ENCODE assay signal across 9 mouse cellular contexts in genomic region chr16:44767967-44768366, GRCm38 (mm10). TPM values are rescaled to one million over a fixed set of nuclear protein-coding genes. Genes with fewer than 3 reads are reported as not detected.
A peak's percentile ranks its signal among the peaks of the same experiment; 100 is the strongest.
DNase-seq lines count a peak whose midpoint lies in the region; ATAC-seq and TF ChIP-seq lines count a peak whose summit lies in the region.
"Had no signal": no experiment of that assay in that cellular context is flagged by ENCODE, and none has a peak within 500 bp of the region (broad histone marks: within the 10 kb centered on the region; RNA-seq: fewer than 3 reads in every experiment).

No protein-coding gene starts in this region.

- no peaks in the 10 kb centered on the region for H3K27me3 ChIP-seq in heart, postnatal 0 days (ENCODE audit: control insufficient read depth, insufficient read depth, low read length)

- no peak overlapping the region for H3K4me2 ChIP-seq in heart, postnatal 0 days (ENCODE audit: low read depth, low read length)

- H3K27ac ChIP-seq in heart, postnatal 0 days (ENCODE audit: low read depth): no peak overlapping the region

- H3K9ac ChIP-seq in heart, postnatal 0 days (replicated peaks; ENCODE audit: low read depth, low read length): no peak overlapping the region

- TF ChIP-seq CTCF in heart, postnatal 0 days (IDR thresholded peaks at IDR 0.05; ENCODE audit: low read depth): peak; percentile 87

- 43% methylated on average over 2 of the region's 2 CpGs for WGBS in heart, postnatal 0 days

- no peak for TF ChIP-seq EP300 in heart, postnatal 0 days (IDR thresholded peaks at IDR 0.05; ENCODE audit: low read depth)

- no peaks in the 10 kb centered on the region for H3K36me3 ChIP-seq in heart, postnatal 0 days (replicated peaks; ENCODE audit: control insufficient read depth, insufficient read depth, low read length)

- no peaks in the 10 kb centered on the region for H3K4me1 ChIP-seq in heart, postnatal 0 days (ENCODE audit: control insufficient read depth, insufficient read depth)

- no peak overlapping the region for H3K4me3 ChIP-seq in heart, postnatal 0 days (ENCODE audit: low read depth, low read length)

- no peak for ATAC-seq in heart, postnatal 0 days (ENCODE audit: insufficient read depth, low read depth)
- peak; percentile 55 for ATAC-seq in inflammation-experienced regulatory T-cells, adult 6 months

- peak; percentile 62 for DNase-seq in heart, postnatal 0 days (ENCODE audit: low spot score)
- no peak for DNase-seq in heart, postnatal 4 days
- DNase-seq in 3134 (ENCODE audit: extremely low read depth, insufficient read length, low spot score) (peak; percentile 12), MN1 (ENCODE audit: low spot score) (no peak)
- peak; percentile 32 for DNase-seq in T-cell, adult 2 months (ENCODE audit: low spot score)
- DNase-seq in adrenal gland, adult 18-20 months (ENCODE audit: low spot score in 2 of 2): no peak
- no peak for DNase-seq in layer of hippocampus, postnatal 25 days (ENCODE audit: extremely low spot score in 1 of 2, low spot score in 1 of 2)

- H3K9me3 ChIP-seq in heart, postnatal 0 days (replicated peaks; ENCODE audit: control insufficient read depth, low read length): no peaks in the 10 kb centered on the region

RNA-seq across cellular contexts. Expression of gene Cd200r1, which starts 2.4 kb away (rescaled TPM):
- total RNA-seq in heart, postnatal 0 days (2014; rRNA removed; ENCODE audit: low replicate concordance): 1.6 and 3.9 TPM in 2 replicates
- 0.98 and 1.1 TPM in 2 replicates for polyA plus RNA-seq in heart, postnatal 0 days (2015; fragmentation: Nextera tagmentation; extraction: Ambion mirVana)
- total RNA-seq in heart, postnatal 4 days (2021): under 1 TPM; 0.36 to 0.50 TPM
- 10 to 100 TPM; 48.8 to 73.3 (median 51.9) TPM for polyA plus RNA-seq in inflammation-experienced regulatory T-cells, adult 6 months (2017; shearing (Covaris generic))
- under 1 TPM; 0.46 to 0.51 TPM for total RNA-seq in adrenal gland, adult 18-20 months (2021)
- total RNA-seq in layer of hippocampus, postnatal 25 days (2021): under 1 TPM in 1 of 2 experiments, not detected in 1; 0.40 TPM

RNA-seq across cellular contexts. Expression of gene Gtpbp8, which starts 21.8 kb away (rescaled TPM):
- 9.0 and 17.1 TPM in 2 replicates for total RNA-seq in heart, postnatal 0 days (2014; rRNA removed; ENCODE audit: low replicate concordance)
- polyA plus RNA-seq in heart, postnatal 0 days (2015; fragmentation: Nextera tagmentation; extraction: Ambion mirVana): 21.9 and 24.6 TPM in 2 replicates
- 10 to 100 TPM; 12.4 to 16.9 TPM for total RNA-seq in heart, postnatal 4 days (2021)
- polyA plus RNA-seq in inflammation-experienced regulatory T-cells, adult 6 months (2017; shearing (Covaris generic)): 10 to 100 TPM; 25.0 to 48.9 (median 38.8) TPM
- 10 to 100 TPM; 12.1 to 16.1 TPM for total RNA-seq in adrenal gland, adult 18-20 months (2021)
- total RNA-seq in layer of hippocampus, postnatal 25 days (2021): 10 to 100 TPM; 23.8 to 29.9 TPM

RNA-seq across cellular contexts. Expression of gene Cd200r4, which starts 43.6 kb away (rescaled TPM):
- total RNA-seq in heart, postnatal 0 days (2014; rRNA removed; ENCODE audit: low replicate concordance): not detected in 2 replicates
- polyA plus RNA-seq in heart, postnatal 0 days (2015; fragmentation: Nextera tagmentation; extraction: Ambion mirVana): 0.14 TPM in 1 of 2 replicates, not detected in the other
- total RNA-seq in heart, postnatal 4 days (2021): not detected
- polyA plus RNA-seq in inflammation-experienced regulatory T-cells, adult 6 months (2017; shearing (Covaris generic)): 10 to 100 TPM in 1 of 3 experiments, 1 to 10 TPM in 2; 4.9 to 16.5 (median 6.0) TPM
- total RNA-seq in adrenal gland, adult 18-20 months (2021): under 1 TPM in 1 of 2 experiments, not detected in 1; 0.29 TPM
- not detected for total RNA-seq in layer of hippocampus, postnatal 25 days (2021)
- total RNA-seq: layer of hippocampus, postnatal 14 days had no signal

RNA-seq across cellular contexts. Expression of gene Nepro, which starts 43.9 kb away (rescaled TPM):
- 3.1 and 11.6 TPM in 2 replicates for total RNA-seq in heart, postnatal 0 days (2014; rRNA removed; ENCODE audit: low replicate concordance)
- 2.0 and 2.3 TPM in 2 replicates for polyA plus RNA-seq in heart, postnatal 0 days (2015; fragmentation: Nextera tagmentation; extraction: Ambion mirVana)
- 1 to 10 TPM; 6.9 to 7.0 TPM for total RNA-seq in heart, postnatal 4 days (2021)
- 1 to 10 TPM; 5.5 to 8.2 (median 7.4) TPM for polyA plus RNA-seq in inflammation-experienced regulatory T-cells, adult 6 months (2017; shearing (Covaris generic))
- total RNA-seq in adrenal gland, adult 18-20 months (2021): 10 to 100 TPM; 12.6 to 14.8 TPM
- total RNA-seq in layer of hippocampus, postnatal 25 days (2021): 1 to 10 TPM; 4.1 to 4.9 TPM

Comparison
In these comparisons a context has a peak if more than half of its experiments do, and no peak if none do; other contexts are left out.
1. DNase-seq: peak in heart, postnatal 0 days (single experiment), 3134 (single experiment) and T-cell, adult 2 months (single experiment); none in heart, postnatal 4 days (single experiment), adrenal gland, adult 18-20 months (0 of 2), MN1 (single experiment) and layer of hippocampus, postnatal 25 days (0 of 2).